Mouse (Mus musculus) lung, postnatal 0 days (tissue): ENCODE measurements around the gene Rai14.

Experiments used
- CTCF ChIP-seq: IDR thresholded peaks from 2 replicates; pipeline ENCODE4 v1.5.1; 2016; ENCODE audit warnings: antibody characterized with exemption, mild to moderate bottlenecking
- EP300 ChIP-seq: IDR thresholded peaks from 2 replicates; pipeline ENCODE4 v1.6.1; 2016; ENCODE audit warnings: antibody characterized with exemption, mild to moderate bottlenecking, control low read depth

DNA sequence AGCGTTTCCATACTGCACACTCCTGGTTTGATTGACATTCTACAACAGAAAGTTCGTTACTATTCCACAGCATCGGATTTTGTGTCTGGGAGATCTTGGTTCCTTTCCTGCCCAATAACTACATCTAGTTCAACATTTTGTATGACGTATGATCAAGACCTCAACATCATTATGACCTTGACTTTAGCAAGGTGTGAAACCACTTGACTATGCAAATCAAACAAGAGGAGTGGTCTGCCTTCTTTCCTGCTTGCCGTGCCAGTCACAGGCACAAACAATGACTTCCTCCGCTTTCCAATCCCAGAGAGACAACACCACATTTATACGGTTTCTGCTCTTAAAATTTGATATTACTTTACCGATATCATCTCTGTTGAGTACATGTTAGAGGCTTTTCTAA lies 48.6 kb downstream of the Rai14 start:
- TF ChIP-seq CTCF (no peak), EP300 (no peak)
